8 mouse cellular contexts compared by ENCODE assay signal in the genomic region with DNA sequence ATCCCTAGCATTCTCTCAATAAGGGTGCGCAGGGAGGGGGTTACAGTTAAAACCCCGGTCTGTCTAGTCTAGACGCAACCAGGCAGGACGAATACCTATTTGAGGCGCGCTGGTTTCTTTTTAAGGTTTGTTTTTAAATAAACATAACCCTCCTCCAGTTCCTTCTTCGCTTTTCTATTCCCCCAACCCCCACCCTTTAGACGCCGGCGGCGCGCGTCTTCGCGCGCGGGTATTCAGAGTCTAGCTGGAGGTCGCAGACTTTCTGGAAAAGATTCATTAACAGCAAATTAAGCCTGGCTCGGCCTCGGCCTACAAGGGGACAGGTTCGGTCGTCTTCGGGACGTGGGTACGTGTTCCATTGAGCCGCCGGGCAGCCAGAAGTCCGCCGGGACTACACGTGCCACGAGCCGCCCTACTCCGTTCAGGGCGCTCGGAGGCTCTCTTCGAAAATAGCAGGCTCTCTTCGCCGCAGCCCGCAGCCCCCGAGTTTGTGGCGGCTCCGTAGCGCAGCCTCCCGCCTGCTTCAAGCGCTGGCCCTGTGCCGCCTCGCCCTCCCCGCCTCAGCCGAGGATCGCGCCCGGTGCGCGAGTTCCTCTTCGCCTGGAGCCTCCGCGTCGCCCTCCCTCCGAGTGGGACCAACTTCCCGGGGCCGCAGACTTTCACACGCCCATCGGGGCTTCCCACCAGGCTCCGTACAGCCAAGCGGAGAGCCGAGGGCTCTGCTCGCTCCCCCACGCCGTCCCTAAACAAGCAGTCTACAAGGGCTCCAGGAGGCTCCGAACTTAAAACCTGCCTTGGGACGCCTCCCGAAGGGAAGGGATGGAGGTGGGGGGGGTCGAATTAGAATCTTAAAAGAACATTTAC.
A peak's percentile ranks its signal among the peaks of the same experiment; 100 is the strongest.
DNase-seq lines count a peak whose midpoint lies in the region; ATAC-seq and TF ChIP-seq lines count a peak whose summit lies in the region.

No protein-coding gene starts in this region.

- no peak for DNase-seq in layer of hippocampus, adult 2 months (ENCODE audit: low spot score in 2 of 2)
- DNase-seq in layer of hippocampus, postnatal 14 days (ENCODE audit: low spot score in 2 of 2): no peak
- DNase-seq in NIH3T3 (ENCODE audit: low read depth): peak; percentile 55
- peak; percentile 48 for DNase-seq in liver, embryonic 11.5 days (ENCODE audit: low spot score)
- DNase-seq in neural tube, embryonic 10.5 days (ENCODE audit: extremely low spot score, low spot score): peak; percentile 46

- peak overlapping the region; percentile 70 for H3K4me3 ChIP-seq in layer of hippocampus, adult 2 months
- peak overlapping the region; percentile 64 for H3K4me3 ChIP-seq in hindbrain, embryonic 12.5 days
- peak overlapping the region; percentile 74 for H3K4me3 ChIP-seq in liver, embryonic 11.5 days (ENCODE audit: low read depth, low read length)

- no peaks in the 10 kb centered on the region for H3K36me3 ChIP-seq in hindbrain, embryonic 12.5 days
- no peaks in the 10 kb centered on the region for H3K36me3 ChIP-seq in liver, embryonic 11.5 days (ENCODE audit: control insufficient read depth, insufficient read depth, low read length)

- ATAC-seq in erythroblast, adult 5-6 weeks (replicated peaks; ENCODE audit: low FRiP score, poor library complexity, severe bottlenecking): peak; percentile 21; the same call in 1 of the 2 replicates
- no peak for ATAC-seq in hindbrain, embryonic 12.5 days (ENCODE audit: low FRiP score)
- ATAC-seq in liver, embryonic 11.5 days (replicated peaks; ENCODE audit: low FRiP score): peak; percentile 11; the same call in 1 of the 2 replicates
- ATAC-seq in monocyte, adult 5-6 weeks (replicated peaks; ENCODE audit: insufficient number of reproducible peaks, low FRiP score, low TSS enrichment, poor library complexity, severe bottlenecking): no peak

- H3K9ac ChIP-seq in hindbrain, embryonic 12.5 days: peak overlapping the region; percentile 69
- H3K9ac ChIP-seq in liver, embryonic 11.5 days (ENCODE audit: low read depth, low read length): peak overlapping the region; percentile 76

- 1% methylated on average over 55 of the region's 73 CpGs for WGBS in hindbrain, embryonic 12.5 days
- WGBS in liver, embryonic 11.5 days: 3% methylated on average over 67 of the region's 73 CpGs

- no peak for TF ChIP-seq CTCF in layer of hippocampus, adult 2 months (conservative IDR thresholded peaks at IDR 0.05)

- H3K27me3 ChIP-seq in hindbrain, embryonic 12.5 days: peaks cover 96% of the 10 kb centered on the region
- peaks cover 82% of the 10 kb centered on the region for H3K27me3 ChIP-seq in liver, embryonic 11.5 days (replicated peaks; ENCODE audit: control insufficient read depth, insufficient read depth, low read length)

- peak overlapping the region; percentile 18; the same call in 1 of the 2 replicates for H3K27ac ChIP-seq in layer of hippocampus, adult 2 months
- peak overlapping the region; percentile 95 for H3K27ac ChIP-seq in hindbrain, embryonic 12.5 days
- H3K27ac ChIP-seq in liver, embryonic 11.5 days (ENCODE audit: low read depth, low read length): peak overlapping the region; percentile 55

- H3K4me2 ChIP-seq in hindbrain, embryonic 12.5 days (replicated peaks): peak overlapping the region; percentile 64
- H3K4me2 ChIP-seq in liver, embryonic 11.5 days: peak overlapping the region; percentile 85

- no peaks in the 10 kb centered on the region for H3K9me3 ChIP-seq in hindbrain, embryonic 12.5 days (replicated peaks)
- H3K9me3 ChIP-seq in liver, embryonic 11.5 days (ENCODE audit: control insufficient read depth, low read length): no peaks in the 10 kb centered on the region

- H3K4me1 ChIP-seq in hindbrain, embryonic 12.5 days: peaks cover 30% of the 10 kb centered on the region
- H3K4me1 ChIP-seq in liver, embryonic 11.5 days (replicated peaks; ENCODE audit: control insufficient read depth, insufficient read depth, low read length): peaks cover 3% of the 10 kb centered on the region

Comparison
In these comparisons a context has a peak if more than half of its experiments do, and no peak if none do; other contexts are left out.
1. DNase-seq: peak in NIH3T3 (single experiment), liver, embryonic 11.5 days (single experiment) and neural tube, embryonic 10.5 days (single experiment); none in layer of hippocampus, adult 2 months (0 of 2) and layer of hippocampus, postnatal 14 days (0 of 2).
2. H3K27ac ChIP-seq: peak in every context shown above with its lines; median percentile 95 in hindbrain, embryonic 12.5 days; 55 in liver, embryonic 11.5 days; 18 in layer of hippocampus, adult 2 months.
3. ATAC-seq: peak in erythroblast, adult 5-6 weeks (single experiment) and liver, embryonic 11.5 days (single experiment); none in hindbrain, embryonic 12.5 days (single experiment) and monocyte, adult 5-6 weeks (single experiment).
4. Peak in every context shown above with its lines, with median percentiles within 50 percentile points of each other: H3K4me3 ChIP-seq.